Mouse (Mus musculus) midbrain, embryonic 15.5 days (tissue): ENCODE data around the gene Eaf1. TPM values are rescaled to one million over a fixed set of nuclear protein-coding genes. Genes with fewer than 3 reads are reported as not detected.

Source experiments
- ATAC-seq: fragments of 200-750 bp; cut with Nextera tagmentation; replicated peaks from 2 replicates; pipeline ENCODE4 v1.8.0; 2017; ENCODE audit warnings: moderate TSS enrichment
- H3K27ac ChIP-seq: fragments of 300-500 bp; sonication (generic); 2 replicates; pipeline ENCODE4 v1.5.1; 2015; ENCODE audit warnings: mild to moderate bottlenecking, inconsistent platforms
- H3K27me3 ChIP-seq: fragments of 300-500 bp; sonication (generic); replicated peaks from 2 replicates; pipeline ENCODE4 v1.6.1; 2015; ENCODE audit warnings: inconsistent platforms
- H3K36me3 ChIP-seq: fragments of 300-500 bp; sonication (generic); replicated peaks from 2 replicates; pipeline ENCODE4 v1.6.1; 2015; ENCODE audit warnings: inconsistent platforms
- H3K4me1 ChIP-seq: fragments of 300-500 bp; sonication (generic); 2 replicates; pipeline ENCODE4 v1.6.1; 2015; ENCODE audit warnings: inconsistent platforms
- H3K4me2 ChIP-seq: fragments of 300-500 bp; sonication (generic); 2 replicates; pipeline ENCODE4 v1.6.1; 2015; ENCODE audit warnings: inconsistent platforms, mild to moderate bottlenecking, moderate library complexity
- H3K4me3 ChIP-seq: fragments of 300-500 bp; sonication (generic); 2 replicates; pipeline ENCODE4 v1.5.1; 2015; ENCODE audit warnings: mild to moderate bottlenecking, inconsistent platforms
- H3K9ac ChIP-seq: fragments of 300-500 bp; sonication (generic); 2 replicates; pipeline ENCODE4 v1.6.1; 2015; ENCODE audit warnings: mild to moderate bottlenecking, inconsistent platforms
- H3K9me3 ChIP-seq: fragments of 300-500 bp; sonication (generic); 2 replicates; pipeline ENCODE4 v1.6.1; 2016; ENCODE audit warnings: inconsistent platforms
- WGBS: fragments of 180-500 bp; shearing (Covaris S2); methylation state at CpG from one replicate; pipeline ENCODE4 v1.1.7; 2015; ENCODE audit warnings: mixed read lengths; 5-methylcytosine and 5-hydroxymethylcytosine counted together
- polyA plus RNA-seq: library from polyadenylated mRNA; unstranded; fragments of >200 nt; fragmentation: Nextera tagmentation; extraction: Ambion mirVana; gene quantifications from 2 replicates; pipeline ENCODE4 v1.2.1, GENCODE M21; 2015

Gene Eaf1
- polyA plus RNA-seq, 1 experiment from 2014 or later = 10.1 TPM

- no peaks in the 10 kb centered on the region for H3K27me3 ChIP-seq
- no peak for ATAC-seq
- H3K4me1 ChIP-seq = no peaks in the 10 kb centered on the region
- H3K4me3 ChIP-seq = no peak overlapping the region
- WGBS = 77% methylated on average over 9 of the region's 9 CpGs
- H3K4me2 ChIP-seq = no peak overlapping the region
- H3K36me3 ChIP-seq = no peaks in the 10 kb centered on the region
- H3K9ac ChIP-seq = no peak overlapping the region
- H3K9me3 ChIP-seq = no peaks in the 10 kb centered on the region
- H3K27ac ChIP-seq = no peak overlapping the region
Measured at GRCm38 (mm10) chr14:31557784-31558183, 63.6 kb downstream of the Eaf1 start.

GRCm38 (mm10) chr14:31559216-31559615 lies 65.0 kb downstream of the Eaf1 start:
- Histone ChIP-seq H3K9ac (no peak overlapping the region), H3K27ac (no peak overlapping the region), H3K9me3 (no peaks in the 10 kb centered on the region), H3K4me2 (no peak overlapping the region), H3K4me1 (no peaks in the 10 kb centered on the region), H3K27me3 (no peaks in the 10 kb centered on the region), H3K4me3 (no peak overlapping the region), H3K36me3 (no peaks in the 10 kb centered on the region)
- ATAC-seq = no peak
- WGBS = 54% methylated on average over 5 of the region's 5 CpGs

Other genes with a start within 250 kb of the Eaf1 start
- gene Phf7, start 243.1 kb upstream of the Eaf1 start, polyA plus RNA-seq = 9.9 TPM in 2 replicates
- gene Bap1, start 242.9 kb upstream of the Eaf1 start, polyA plus RNA-seq = 124 and 130 TPM in 2 replicates
- 4.6 and 4.9 TPM in 2 replicates for gene Dnah1, start 170.5 kb upstream of the Eaf1 start, polyA plus RNA-seq
- gene Capn7, start 157.8 kb upstream of the Eaf1 start, polyA plus RNA-seq = 85.9 and 89.5 TPM in 2 replicates
- 151 and 161 TPM in 2 replicates for gene Sh3bp5, start 58.3 kb upstream of the Eaf1 start, polyA plus RNA-seq
- gene Mettl6, start 641 bp downstream of the Eaf1 start, polyA plus RNA-seq = 42.5 and 48.7 TPM in 2 replicates
- not detected in 2 replicates for gene Colq, start 96.9 kb downstream of the Eaf1 start, polyA plus RNA-seq
- gene Gm49387, start 146.5 kb downstream of the Eaf1 start, polyA plus RNA-seq = 0.63 and 1.2 TPM in 2 replicates
- 13.8 and 16.2 TPM in 2 replicates for gene Btd, start 146.6 kb downstream of the Eaf1 start, polyA plus RNA-seq
- gene Hacl1, start 146.9 kb downstream of the Eaf1 start, polyA plus RNA-seq = 6.2 and 8.4 TPM in 2 replicates